Mouse (Mus musculus) hindbrain, postnatal 0 days (tissue): ENCODE results near the gene Ryr3. TPM values are rescaled to one million over a fixed set of nuclear protein-coding genes. Genes with fewer than 3 reads are reported as not detected.
"Not testable (repeated sequence)": the region's sequence is repeated elsewhere in the genome, so short reads cannot be mapped to it uniquely, and the experiment has no call there.

Experiments
- ATAC-seq: fragments of 200-750 bp; cut with Nextera tagmentation; 2 replicates; pipeline ENCODE4 v1.8.0; 2017; ENCODE audit warnings: mild to moderate bottlenecking, moderate TSS enrichment, moderate library complexity
- DNase-seq: peaks from one replicate; pipeline ENCODE4 v3.0.0-alpha.2; 2015; ENCODE audit warnings: low spot score
- H3K27ac ChIP-seq: fragments of 300-500 bp; sonication (generic); 2 replicates; pipeline ENCODE4 v1.5.1; 2014; ENCODE audit warnings: mild to moderate bottlenecking
- H3K27me3 ChIP-seq: fragments of 300-500 bp; sonication (generic); 2 replicates; pipeline ENCODE4 v1.6.1; 2014; ENCODE audit warnings: low read length, mixed read lengths; ENCODE audit not compliant: insufficient read depth
- H3K36me3 ChIP-seq: fragments of 300-500 bp; sonication (generic); 2 replicates; pipeline ENCODE4 v1.6.1; 2014; ENCODE audit warnings: low read length, mixed read lengths; ENCODE audit not compliant: insufficient read depth
- H3K4me1 ChIP-seq: fragments of 300-500 bp; sonication (generic); 2 replicates; pipeline ENCODE4 v1.6.1; 2014; ENCODE audit warnings: antibody characterized with exemption, low read length, mixed read lengths; ENCODE audit not compliant: insufficient read depth
- H3K4me2 ChIP-seq: fragments of 300-500 bp; sonication (generic); 2 replicates; pipeline ENCODE4 v1.6.1; 2014; ENCODE audit warnings: low read depth, mild to moderate bottlenecking, low read length, moderate library complexity, mixed read lengths
- H3K4me3 ChIP-seq: fragments of 300-500 bp; sonication (generic); 2 replicates; pipeline ENCODE4 v1.5.1; 2014; ENCODE audit warnings: low read length
- H3K9ac ChIP-seq: fragments of 300-500 bp; sonication (generic); replicated peaks from 2 replicates; pipeline ENCODE4 v1.6.1; 2014; ENCODE audit warnings: mild to moderate bottlenecking, low read length, moderate library complexity, mixed read lengths
- H3K9me3 ChIP-seq: fragments of 300-500 bp; sonication (generic); 2 replicates; pipeline ENCODE4 v1.6.1; 2016; ENCODE audit warnings: low read length, mixed read lengths
- CTCF ChIP-seq: IDR thresholded peaks from 2 replicates; pipeline ENCODE4 v1.5.1; 2016; ENCODE audit warnings: antibody characterized with exemption, control low read depth, low read depth
- WGBS: fragments of 180-500 bp; shearing (Covaris S2); extraction: QIAGEN DNeasy Blood & Tissue Kit; methylation state at CpG from one replicate; pipeline ENCODE4 v1.1.7; 2014; 5-methylcytosine and 5-hydroxymethylcytosine counted together
- polyA plus RNA-seq: library from polyadenylated mRNA; unstranded; fragments of >200 nt; fragmentation: Nextera tagmentation; extraction: Ambion mirVana; gene quantifications from 2 replicates; pipeline ENCODE4 v1.2.1, GENCODE M21; 2015
- total RNA-seq: library from RNA; depleted of rRNA; stranded (reverse); fragments of >200 nt; gene quantifications from 2 replicates; pipeline ENCODE4 v1.2.3, GENCODE M21; 2014

Ryr3 gene
- total and polyA plus RNA-seq, 2 experiments from 2014 or later: 5.7 to 12.7 TPM

- no peak overlapping the region for H3K9ac ChIP-seq
- no peak for TF ChIP-seq CTCF
- H3K36me3 ChIP-seq: no peaks in the 10 kb centered on the region
- WGBS: 81% methylated on average over 4 of the region's 4 CpGs
- ATAC-seq (no peak), DNase-seq (no peak)
- no peaks in the 10 kb centered on the region for H3K27me3 ChIP-seq
- H3K4me2 ChIP-seq: no peak overlapping the region
- H3K4me3 ChIP-seq: no peak overlapping the region
- H3K9me3 ChIP-seq: no peaks in the 10 kb centered on the region
- no peaks in the 10 kb centered on the region for H3K4me1 ChIP-seq
- H3K27ac ChIP-seq: no peak overlapping the region
Measured at GRCm38 (mm10) chr2:113115897-113116283, 101.0 kb downstream of the Ryr3 start.

- Histone ChIP-seq H3K36me3 (no peaks in the 10 kb centered on the region), H3K27me3 (no peaks in the 10 kb centered on the region), H3K9me3 (no peaks in the 10 kb centered on the region), H3K27ac (no peak overlapping the region), H3K4me2 (no peak overlapping the region), H3K9ac (no peak overlapping the region), H3K4me3 (no peak overlapping the region), H3K4me1 (no peaks in the 10 kb centered on the region)
- no peak for DNase-seq
- TF ChIP-seq CTCF: no peak
- no peak for ATAC-seq
- 81% methylated on average over 4 of the region's 4 CpGs for WGBS
Measured at GRCm38 (mm10) chr2:113115248-113115896, 101.5 kb downstream of the Ryr3 start.

GRCm38 (mm10) chr2:113104609-113105008, 112.3 kb downstream of the Ryr3 start:
- no peak for TF ChIP-seq CTCF
- ATAC-seq: no peak
- Histone ChIP-seq H3K4me3 (no peak overlapping the region), H3K27me3 (no peaks in the 10 kb centered on the region), H3K36me3 (no peaks in the 10 kb centered on the region), H3K9me3 (no peaks in the 10 kb centered on the region), H3K27ac (no peak overlapping the region), H3K9ac (no peak overlapping the region), H3K4me1 (no peaks in the 10 kb centered on the region), H3K4me2 (no peak overlapping the region)
- DNase-seq: no peak
- 83% methylated on average over 6 of the region's 6 CpGs for whole genome bisulfite sequencing

GRCm38 (mm10) chr2:113095184-113095583, 121.7 kb downstream of the Ryr3 start:
- Histone ChIP-seq H3K9ac (no peak overlapping the region), H3K4me1 (no peaks in the 10 kb centered on the region), H3K36me3 (no peaks in the 10 kb centered on the region), H3K4me2 (no peak overlapping the region), H3K4me3 (no peak overlapping the region), H3K27ac (no peak overlapping the region), H3K9me3 (no peaks in the 10 kb centered on the region), H3K27me3 (no peaks in the 10 kb centered on the region)
- ATAC-seq (no peak), DNase-seq (no peak)
- no peak for TF ChIP-seq CTCF
- WGBS: 69% methylated on average over 4 of the region's 4 CpGs

GRCm38 (mm10) chr2:113094088-113094487, 122.8 kb downstream of the Ryr3 start:
- DNase-seq: no peak
- H3K27me3 ChIP-seq: no peaks in the 10 kb centered on the region
- 81% methylated on average over 6 of the region's 6 CpGs for WGBS
- no peaks in the 10 kb centered on the region for H3K4me1 ChIP-seq
- no peak for ATAC-seq
- no peak overlapping the region for H3K9ac ChIP-seq
- H3K36me3 ChIP-seq: no peaks in the 10 kb centered on the region
- no peaks in the 10 kb centered on the region for H3K9me3 ChIP-seq
- H3K4me3 ChIP-seq: no peak overlapping the region
- no peak for TF ChIP-seq CTCF
- H3K4me2 ChIP-seq: no peak overlapping the region
- H3K27ac ChIP-seq: no peak overlapping the region

GRCm38 (mm10) chr2:113092756-113093155, 124.1 kb downstream of the Ryr3 start:
- Histone ChIP-seq H3K4me3 (no peak overlapping the region), H3K36me3 (no peaks in the 10 kb centered on the region), H3K4me2 (no peak overlapping the region), H3K4me1 (no peaks in the 10 kb centered on the region), H3K27me3 (no peaks in the 10 kb centered on the region), H3K9ac (no peak overlapping the region), H3K27ac (no peak overlapping the region), H3K9me3 (no peaks in the 10 kb centered on the region)
- TF ChIP-seq CTCF: no peak
- DNase-seq (no peak), ATAC-seq (no peak)
- WGBS: 84% methylated on average over 1 of the region's 1 CpGs

- not testable (repeated sequence) for DNase-seq, H3K9ac ChIP-seq, H3K36me3 ChIP-seq, H3K4me2 ChIP-seq, H3K4me3 ChIP-seq, H3K9me3 ChIP-seq, H3K27ac ChIP-seq, ATAC-seq, H3K4me1 ChIP-seq, H3K27me3 ChIP-seq
- 81% methylated on average over 1 of the region's 1 CpGs for WGBS
Measured at GRCm38 (mm10) chr2:113091316-113091715, 125.6 kb downstream of the Ryr3 start.
